Mouse (Mus musculus) intestine, postnatal 0 days (tissue): Measurements from ENCODE around the gene Fgfr2. TPM values are rescaled to one million over a fixed set of nuclear protein-coding genes. Genes with fewer than 3 reads are reported as not detected.

ENCODE experiments used
- ATAC-seq: fragments of 200-750 bp; cut with Nextera tagmentation; 2 replicates; pipeline ENCODE4 v1.8.0; 2017; ENCODE audit warnings: mild to moderate bottlenecking, moderate TSS enrichment, moderate library complexity
- H3K27ac ChIP-seq: fragments of 300-500 bp; sonication (generic); 2 replicates; pipeline ENCODE4 v1.5.1; 2014; ENCODE audit warnings: mild to moderate bottlenecking, low read depth, low read length, moderate library complexity
- H3K27me3 ChIP-seq: fragments of 300-500 bp; sonication (generic); replicated peaks from 2 replicates; pipeline ENCODE4 v1.6.1; 2014; ENCODE audit warnings: low read length, mixed read lengths; ENCODE audit not compliant: control insufficient read depth, insufficient read depth
- H3K36me3 ChIP-seq: fragments of 300-500 bp; sonication (generic); 2 replicates; pipeline ENCODE4 v1.6.1; 2014; ENCODE audit warnings: mild to moderate bottlenecking, moderate library complexity; ENCODE audit not compliant: control insufficient read depth, insufficient read depth
- H3K4me1 ChIP-seq: fragments of 300-500 bp; sonication (generic); replicated peaks from 2 replicates; pipeline ENCODE4 v1.6.1; 2014; ENCODE audit warnings: antibody characterized with exemption, low read length, mixed read lengths; ENCODE audit not compliant: control insufficient read depth, insufficient read depth
- H3K4me2 ChIP-seq: fragments of 300-500 bp; sonication (generic); replicated peaks from 2 replicates; pipeline ENCODE4 v1.6.1; 2014; ENCODE audit warnings: low read depth, mild to moderate bottlenecking, moderate library complexity
- H3K4me3 ChIP-seq: fragments of 300-500 bp; sonication (generic); 2 replicates; pipeline ENCODE4 v1.5.1; 2014; ENCODE audit warnings: low read depth, low read length
- H3K9ac ChIP-seq: fragments of 300-500 bp; sonication (generic); 2 replicates; pipeline ENCODE4 v1.6.1; 2014; ENCODE audit warnings: mild to moderate bottlenecking, low read depth, low read length
- H3K9me3 ChIP-seq: fragments of 300-500 bp; sonication (generic); 2 replicates; pipeline ENCODE4 v1.6.1; 2016; ENCODE audit warnings: mixed run types; ENCODE audit not compliant: control insufficient read depth
- CTCF ChIP-seq: sonication (generic); IDR thresholded peaks from 2 replicates; pipeline ENCODE4 v1.5.1; 2016; ENCODE audit warnings: low read depth, mild to moderate bottlenecking, control low read depth, antibody characterized with exemption, moderate library complexity
- WGBS: fragments of 180-500 bp; shearing (Covaris S2); extraction: QIAGEN DNeasy Blood & Tissue Kit; methylation state at CpG from one replicate; pipeline ENCODE4 v1.1.7; 2014; 5-methylcytosine and 5-hydroxymethylcytosine counted together
- polyA plus RNA-seq: library from polyadenylated mRNA; unstranded; fragments of >200 nt; fragmentation: Nextera tagmentation; extraction: Ambion mirVana; gene quantifications from 2 replicates; pipeline ENCODE4 v1.2.1, GENCODE M21; 2015

Gene Fgfr2
- polyA plus RNA-seq, 1 experiment from 2014 or later = 29.5 TPM

- no peak overlapping the region for H3K27ac ChIP-seq
- peak; percentile 56; the same call in 1 of the 2 replicates for ATAC-seq
Measured at GRCm38 (mm10) chr7:132299661-132300210, 823.4 kb downstream of the Fgfr2 start.

GRCm38 (mm10) chr7:132298412-132298990, 824.6 kb downstream of the Fgfr2 start:
- no peak for TF ChIP-seq CTCF
- H3K4me3 ChIP-seq = no peak overlapping the region
- no peak overlapping the region for H3K4me2 ChIP-seq
- no peak overlapping the region for H3K27ac ChIP-seq
- H3K4me1 ChIP-seq = peaks cover 17% of the 10 kb centered on the region; the same call in 1 of the 2 replicates
- H3K27me3 ChIP-seq = no peaks in the 10 kb centered on the region
- H3K36me3 ChIP-seq = no peaks in the 10 kb centered on the region
- WGBS = 83% methylated on average over 7 of the region's 7 CpGs
- H3K9me3 ChIP-seq = no peaks in the 10 kb centered on the region
- no peak for ATAC-seq
- H3K9ac ChIP-seq = no peak overlapping the region

More at GRCm38 (mm10) chr7:132299661-132300210, 823.4 kb downstream of the Fgfr2 start:
- Histone ChIP-seq H3K27me3 (no peaks in the 10 kb centered on the region), H3K36me3 (no peaks in the 10 kb centered on the region), H3K9me3 (no peaks in the 10 kb centered on the region), H3K4me3 (no peak overlapping the region), H3K4me2 (no peak overlapping the region), H3K4me1 (peaks cover 18% of the 10 kb centered on the region; the same call in 1 of the 2 replicates), H3K9ac (no peak overlapping the region)
- 20% methylated on average over 5 of the region's 5 CpGs for whole genome bisulfite sequencing
- TF ChIP-seq CTCF = no peak

- TF ChIP-seq CTCF = no peak
- no peaks in the 10 kb centered on the region for H3K27me3 ChIP-seq
- no peak overlapping the region for H3K4me2 ChIP-seq
- WGBS = 63% methylated on average over 4 of the region's 4 CpGs
- no peak overlapping the region for H3K9ac ChIP-seq
- no peak overlapping the region for H3K4me3 ChIP-seq
- 0 out of 2 replicates have a peak, but pooled peaks cover 9% of the 10 kb centered on the region for H3K4me1 ChIP-seq
- no peak overlapping the region for H3K27ac ChIP-seq
- H3K9me3 ChIP-seq = no peaks in the 10 kb centered on the region
- no peak for ATAC-seq
- H3K36me3 ChIP-seq = no peaks in the 10 kb centered on the region
Measured at GRCm38 (mm10) chr7:132296661-132297443, 826.3 kb downstream of the Fgfr2 start.

GRCm38 (mm10) chr7:132296132-132296531, 827.0 kb downstream of the Fgfr2 start:
- no peak for TF ChIP-seq CTCF
- WGBS = 77% methylated on average over 3 of the region's 3 CpGs
- H3K4me2 ChIP-seq = no peak overlapping the region
- H3K36me3 ChIP-seq = no peaks in the 10 kb centered on the region
- ATAC-seq = no peak
- no peak overlapping the region for H3K27ac ChIP-seq
- H3K9me3 ChIP-seq = no peaks in the 10 kb centered on the region
- 0 out of 2 replicates have a peak, but pooled peaks cover 9% of the 10 kb centered on the region for H3K4me1 ChIP-seq
- H3K9ac ChIP-seq = no peak overlapping the region
- H3K4me3 ChIP-seq = no peak overlapping the region
- H3K27me3 ChIP-seq = no peaks in the 10 kb centered on the region

- Histone ChIP-seq H3K9ac (peak overlapping the region; percentile 26; the same call in 1 of the 2 replicates), H3K4me2 (peak overlapping the region; percentile 38), H3K9me3 (no peaks in the 10 kb centered on the region), H3K36me3 (no peaks in the 10 kb centered on the region), H3K27ac (peak overlapping the region; percentile 78), H3K4me1 (peaks cover 33% of the 10 kb centered on the region), H3K27me3 (no peaks in the 10 kb centered on the region), H3K4me3 (no peak overlapping the region)
- WGBS = 56% methylated on average over 3 of the region's 3 CpGs
- TF ChIP-seq CTCF = no peak
- ATAC-seq = no peak
Measured at GRCm38 (mm10) chr7:132287340-132287664, 835.8 kb downstream of the Fgfr2 start.

GRCm38 (mm10) chr7:132286630-132287339, 836.4 kb downstream of the Fgfr2 start:
- TF ChIP-seq CTCF = 0 out of 2 replicates have a peak, but pooled peaks have one; percentile 8
- H3K27me3 ChIP-seq = no peaks in the 10 kb centered on the region
- H3K9ac ChIP-seq = peak overlapping the region; percentile 26; the same call in 1 of the 2 replicates
- WGBS = 5% methylated on average over 14 of the region's 14 CpGs
- peak overlapping the region; percentile 78 for H3K27ac ChIP-seq
- H3K4me1 ChIP-seq = peaks cover 33% of the 10 kb centered on the region
- peak; percentile 84 for ATAC-seq
- H3K36me3 ChIP-seq = no peaks in the 10 kb centered on the region
- peak overlapping the region; percentile 38 for H3K4me2 ChIP-seq
- H3K4me3 ChIP-seq = no peak overlapping the region
- no peaks in the 10 kb centered on the region for H3K9me3 ChIP-seq
